Mouse (Mus musculus) cortical plate, adult 2 months (tissue): Measurements from ENCODE around the gene Ramp2.

Experiments used
- CTCF ChIP-seq: fragments of 200-500 bp; IDR thresholded peaks from 2 replicates; pipeline ENCODE4 v1.5.1; 2011; ENCODE audit warnings: mild to moderate bottlenecking, control low read depth, low read length; ENCODE audit not compliant: insufficient read depth; ENCODE audit errors: extremely low read depth
- POLR2A ChIP-seq: fragments of 200-500 bp; IDR thresholded peaks from 2 replicates; pipeline ENCODE4 v1.6.1; 2011; ENCODE audit warnings: mild to moderate bottlenecking, low read length, control low read depth; ENCODE audit not compliant: insufficient read depth; ENCODE audit errors: extremely low read depth

- TF ChIP-seq CTCF (no peak), POLR2A (no peak)
These were observed 1.7 kb downstream of the Ramp2 start for GRCm38 (mm10) chr11:101247521-101248030.
